Mouse (Mus musculus): ENCODE data around the gene Slc44a5.

GRCm38 (mm10) chr3:154226100-154226752, 253.0 kb downstream of the Slc44a5 start:
- TF ChIP-seq POLR2A (IDR thresholded peaks at IDR 0.05; ENCODE audit: low read depth, low read length) (no peak), CTCF (IDR thresholded peaks at IDR 0.05; ENCODE audit: extremely low read depth, insufficient read length, insufficient replicate concordance, low read depth, low read length) (no peak)

Data from small intestine, adult 2 months (tissue).